Mouse (Mus musculus) hematopoietic stem cell, adult 5-6 weeks (primary cell): ENCODE results near the gene Nrcam. TPM values are rescaled to one million over a fixed set of nuclear protein-coding genes. Genes with fewer than 3 reads are reported as not detected.

Experiments used
- ATAC-seq, 2 experiments: fragments of 125-278 bp in 1 of 2; replicated peaks in 1 of 2; 2 replicates each; pipeline ENCODE4 v1.8.0; 2016 to 2017; ENCODE audit warnings: inconsistent platforms in 2 of 2, mild to moderate bottlenecking in 2 of 2, moderate number of reproducible peaks in 2 of 2, low read depth in 1 of 2, moderate TSS enrichment in 1 of 2; ENCODE audit not compliant: low FRiP score in 2 of 2, poor library complexity in 2 of 2, severe bottlenecking in 2 of 2, insufficient read depth in 1 of 2, low TSS enrichment in 1 of 2
- total RNA-seq: library from RNA; stranded (forward); fragments of 172-1452, 232-1000 nt; gene quantifications from 2 replicates; pipeline ENCODE4 v1.2.3, GENCODE M21; 2017

The Nrcam gene
- total RNA-seq, 1 experiment from 2014 or later = not detected

DNA sequence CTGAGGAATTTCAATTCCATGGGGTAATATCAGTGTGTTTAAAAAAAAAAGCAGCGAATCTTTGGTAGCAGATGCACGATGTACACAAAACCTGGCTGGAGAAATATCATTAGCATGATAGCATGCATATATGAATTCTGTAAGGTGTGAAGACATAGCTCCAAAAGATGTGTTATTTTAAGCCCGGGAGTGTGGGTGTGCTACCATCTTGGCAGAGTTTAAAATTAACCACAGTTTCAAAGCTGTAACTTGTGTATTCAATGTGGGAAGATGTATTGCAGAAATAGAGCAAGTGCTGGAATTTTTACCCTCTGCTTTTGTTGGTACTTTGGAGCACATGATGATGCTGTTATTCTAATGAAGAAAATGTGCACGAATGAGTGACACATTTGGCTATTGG, 81.1 kb downstream of the Nrcam start:
- no peak for ATAC-seq

DNA sequence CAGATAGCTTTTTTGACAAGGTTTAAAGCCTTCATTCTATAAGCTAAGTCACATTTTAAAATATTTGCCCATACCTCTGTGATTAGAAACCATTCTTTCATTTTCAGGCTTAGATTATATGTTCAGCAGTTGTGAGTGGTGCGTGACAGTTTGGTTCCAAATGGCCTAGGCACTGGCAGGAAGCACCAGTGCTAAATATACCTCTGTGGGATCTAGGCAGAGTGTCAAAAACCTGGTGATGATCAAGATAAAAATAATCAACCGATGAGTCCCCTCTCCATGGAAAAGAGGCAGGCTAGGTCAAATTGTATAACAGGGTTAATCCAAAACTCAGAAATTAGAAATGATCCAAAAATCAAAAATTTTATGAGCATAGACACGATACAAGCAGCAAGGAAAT, 82.3 kb downstream of the Nrcam start:
- no peak for ATAC-seq

DNA sequence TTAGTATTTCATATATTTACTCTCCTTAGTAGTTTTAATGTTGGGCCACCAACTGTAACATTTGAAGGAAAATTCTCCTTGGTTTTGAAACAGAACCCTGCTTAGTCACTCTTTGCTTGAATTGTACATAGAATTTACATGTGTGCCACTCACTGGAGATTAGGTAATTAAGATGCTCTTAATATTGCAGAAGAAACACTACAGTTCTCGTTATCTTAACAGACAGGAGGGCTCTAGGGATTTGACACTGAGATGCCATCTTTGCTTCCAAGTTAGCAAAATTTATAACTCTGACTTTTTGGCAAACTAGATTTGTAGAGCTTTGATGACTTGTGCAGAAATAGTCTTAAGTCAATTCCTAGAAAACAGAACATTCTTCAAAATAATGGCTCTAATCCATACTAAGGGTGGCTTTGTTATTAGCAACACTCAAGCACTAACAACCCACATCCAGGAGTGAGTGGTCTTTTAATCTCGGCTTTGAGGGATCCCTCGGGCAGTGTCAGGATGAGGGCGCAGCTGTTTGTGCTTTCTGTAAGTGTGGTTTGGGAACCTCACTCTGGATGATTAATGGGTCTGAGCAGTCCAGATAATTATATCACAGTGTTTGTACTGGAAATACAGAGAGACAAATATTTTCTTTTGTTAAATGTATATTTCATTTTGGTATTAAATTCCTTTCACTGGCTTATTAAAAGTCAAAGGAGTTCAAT, 93.6 kb downstream of the Nrcam start:
- no peak for ATAC-seq

DNA sequence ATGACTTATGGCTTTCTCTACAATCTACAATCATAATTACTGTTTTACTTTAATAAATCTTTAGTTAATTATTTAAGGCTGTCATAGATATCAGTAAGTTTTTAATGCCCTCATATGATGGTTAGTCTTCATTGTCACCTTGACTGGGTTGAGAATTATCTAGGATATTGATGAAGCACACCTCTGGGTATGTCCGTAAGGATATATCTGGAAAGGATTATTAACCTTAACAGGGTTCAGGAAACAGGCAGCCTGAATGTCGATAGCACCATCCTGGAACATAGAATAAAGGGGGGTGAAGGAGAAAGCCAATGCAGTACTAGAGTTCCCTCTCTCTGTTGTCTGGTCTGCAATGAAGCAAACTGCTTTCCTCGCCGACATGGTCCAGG, 94.2 kb downstream of the Nrcam start:
- ATAC-seq = no peak

DNA sequence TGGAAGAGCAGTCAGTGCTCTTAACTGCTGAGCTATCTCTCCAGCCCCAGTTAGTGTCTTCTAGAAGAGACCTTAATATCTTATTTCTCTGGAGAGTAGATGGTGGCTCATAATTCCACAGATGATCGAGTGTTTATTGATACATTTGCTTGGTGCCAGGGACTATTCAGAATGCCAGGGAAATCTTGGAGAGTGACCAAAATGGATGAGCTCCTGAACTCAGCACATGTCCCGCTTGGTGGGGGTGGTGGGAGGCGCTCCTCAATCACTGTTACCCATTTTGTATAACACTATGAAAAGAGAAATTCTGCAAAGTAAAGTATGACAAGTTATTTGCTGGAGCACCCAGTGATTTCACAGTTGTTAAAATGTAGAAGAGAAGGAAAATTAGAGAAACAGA, 95.3 kb downstream of the Nrcam start:
- ATAC-seq = no peak

DNA sequence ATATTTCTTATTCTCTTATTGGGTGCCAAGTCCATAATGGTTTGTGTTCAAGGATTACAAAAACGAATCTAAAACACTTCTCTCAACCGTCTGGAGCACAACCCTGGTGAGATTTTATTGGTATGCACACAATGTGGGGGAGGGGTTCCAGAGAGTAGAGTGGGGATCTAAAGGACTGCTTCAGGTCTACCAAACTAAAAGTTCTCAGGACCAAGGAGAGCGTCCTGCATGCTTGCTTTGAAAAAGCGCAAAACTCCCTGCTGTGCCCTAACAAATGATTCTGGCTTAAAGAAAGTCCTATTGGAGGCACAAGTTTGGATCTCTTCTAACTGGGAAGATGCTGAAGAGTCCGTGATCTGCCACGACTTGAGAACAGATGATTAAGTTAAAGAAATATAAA, 96.4 kb downstream of the Nrcam start:
- ATAC-seq = peak; percentile 25 to 27; a peak in 2 of 4 replicates

DNA sequence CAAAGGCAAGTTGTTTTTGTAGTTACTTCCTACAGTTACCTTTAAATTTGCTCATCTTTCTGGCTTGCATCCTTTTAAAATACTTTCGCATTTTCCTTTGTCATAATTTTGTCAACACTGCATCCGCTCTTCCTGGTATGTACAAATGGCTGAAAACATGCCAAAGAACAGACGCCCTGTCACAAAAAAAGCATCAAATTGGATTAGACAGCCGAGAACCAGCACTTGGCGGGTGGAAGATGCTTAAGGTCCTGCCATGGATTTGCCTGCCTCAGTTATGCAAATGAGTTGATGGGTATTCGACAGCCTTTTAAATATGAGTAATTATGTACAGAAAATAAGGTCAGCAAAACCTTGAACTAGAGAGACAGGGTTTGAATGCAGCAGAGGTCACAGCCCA, 101.7 kb downstream of the Nrcam start:
- ATAC-seq = no peak

DNA sequence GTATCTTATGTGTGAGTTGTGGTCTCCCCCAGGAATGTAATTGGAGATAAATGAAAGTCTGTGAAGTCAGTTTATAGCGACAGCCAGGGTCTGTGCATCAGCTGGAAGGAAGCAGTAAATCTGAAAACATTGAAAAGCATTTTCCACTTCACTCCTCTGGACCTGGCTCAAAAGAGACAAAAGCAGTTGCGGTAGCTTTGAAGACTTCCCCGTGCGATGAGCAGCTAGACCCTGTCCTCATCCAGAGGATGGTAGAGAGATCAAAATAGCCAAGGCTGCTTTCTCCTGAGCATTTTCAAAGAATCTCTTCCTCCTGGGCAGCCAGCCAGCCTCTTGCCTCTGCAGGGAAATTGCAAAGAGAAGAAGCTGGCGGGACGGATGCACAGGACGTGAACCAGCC, 102.3 kb downstream of the Nrcam start:
- no peak for ATAC-seq

GRCm38 (mm10) chr12:44432727-44433126, 104.0 kb downstream of the Nrcam start:
- ATAC-seq = no peak

GRCm38 (mm10) chr12:44437046-44437827, 108.6 kb downstream of the Nrcam start:
- ATAC-seq = no peak

DNA sequence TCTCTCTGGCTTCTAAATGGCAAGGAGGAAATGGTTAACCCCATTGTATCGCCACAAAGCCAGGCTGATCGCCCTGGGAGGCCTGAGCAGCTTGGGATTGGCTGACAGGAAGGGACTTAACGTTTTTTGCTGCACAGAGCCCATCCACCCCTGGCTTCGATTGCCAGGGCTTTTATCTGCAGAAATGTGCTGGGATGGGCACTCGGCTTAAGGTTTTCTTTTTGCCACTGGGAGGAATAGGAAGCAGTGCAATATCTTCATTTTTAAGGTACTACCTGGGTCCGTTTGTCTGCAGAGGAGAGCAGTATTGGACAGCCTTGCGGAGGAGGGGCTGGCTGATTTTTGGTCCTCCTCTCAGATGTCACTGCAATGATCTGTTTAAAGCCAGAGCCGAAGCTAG, 110.2 kb downstream of the Nrcam start:
- ATAC-seq = peak; percentile 70 to 76

DNA sequence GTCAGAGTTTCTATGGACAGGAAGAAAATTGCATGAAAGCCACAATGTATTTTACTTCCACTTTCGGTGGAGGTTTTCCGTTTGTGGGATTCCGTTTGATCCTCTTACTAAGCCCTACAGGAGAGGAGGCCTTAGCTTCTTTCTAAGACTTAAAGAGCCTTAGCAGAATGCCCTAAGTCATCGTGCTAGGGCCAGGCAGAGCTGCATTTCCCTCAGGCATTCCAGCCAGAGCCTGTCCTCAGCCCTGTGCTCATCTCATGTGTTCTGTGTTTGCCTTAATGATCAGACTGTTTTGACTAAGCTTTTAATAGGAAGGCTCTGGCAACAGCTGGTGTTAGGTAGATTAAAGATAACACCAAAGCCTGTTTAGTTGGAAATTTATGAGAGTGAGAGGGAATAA, 111.5 kb downstream of the Nrcam start:
- peak; percentile 82 to 91 for ATAC-seq

- ATAC-seq = no peak
These were observed 122.2 kb downstream of the Nrcam start for GRCm38 (mm10) chr12:44450930-44451329.

DNA sequence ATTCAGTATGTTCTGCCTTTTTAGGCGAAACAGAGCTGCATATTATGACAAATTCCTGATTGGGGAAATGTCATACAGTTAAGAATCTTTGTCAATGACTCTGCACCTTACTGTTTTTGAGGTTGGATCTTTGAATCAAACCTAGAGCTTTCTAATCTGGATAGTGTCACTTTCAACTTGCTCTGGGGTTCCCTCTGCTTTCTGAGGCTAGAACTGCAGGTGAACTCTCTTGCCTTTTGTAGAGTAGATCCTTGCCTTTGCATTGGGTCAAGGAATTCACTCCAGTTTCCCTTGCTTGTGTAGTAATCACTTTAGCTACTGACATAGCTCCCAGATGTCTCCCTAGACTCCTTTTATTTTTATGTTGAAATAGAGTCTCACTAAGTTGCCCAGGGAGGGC, 123.1 kb downstream of the Nrcam start:
- ATAC-seq = peak; percentile 75 to 84; a peak in 3 of 4 replicates

- ATAC-seq = no peak
These were observed 125.1 kb downstream of the Nrcam start for GRCm38 (mm10) chr12:44453791-44454190.

- no peak for ATAC-seq
These were observed 129.3 kb downstream of the Nrcam start for GRCm38 (mm10) chr12:44457961-44458360.

- no peak for ATAC-seq
These were observed 133.8 kb downstream of the Nrcam start for GRCm38 (mm10) chr12:44462436-44462835.

DNA sequence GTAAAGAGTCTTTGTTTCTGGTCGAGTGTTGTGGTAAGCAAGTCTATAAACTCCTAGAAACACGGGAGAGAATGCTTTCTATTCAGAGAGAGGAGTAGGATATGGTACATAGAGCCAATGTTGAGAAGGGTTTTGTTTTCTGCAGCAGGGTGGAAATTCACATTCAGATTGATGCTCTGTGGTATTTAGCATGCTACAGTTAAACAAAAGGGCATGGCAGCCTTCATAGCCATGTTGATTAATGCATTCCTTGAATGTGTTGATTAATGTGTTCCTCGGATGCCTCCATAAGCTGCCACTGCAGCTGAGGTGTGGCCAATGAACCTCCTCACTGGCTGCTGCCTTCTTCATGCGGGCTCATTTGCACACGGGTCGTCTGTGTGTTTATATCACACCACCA, 134.3 kb downstream of the Nrcam start:
- no peak for ATAC-seq

DNA sequence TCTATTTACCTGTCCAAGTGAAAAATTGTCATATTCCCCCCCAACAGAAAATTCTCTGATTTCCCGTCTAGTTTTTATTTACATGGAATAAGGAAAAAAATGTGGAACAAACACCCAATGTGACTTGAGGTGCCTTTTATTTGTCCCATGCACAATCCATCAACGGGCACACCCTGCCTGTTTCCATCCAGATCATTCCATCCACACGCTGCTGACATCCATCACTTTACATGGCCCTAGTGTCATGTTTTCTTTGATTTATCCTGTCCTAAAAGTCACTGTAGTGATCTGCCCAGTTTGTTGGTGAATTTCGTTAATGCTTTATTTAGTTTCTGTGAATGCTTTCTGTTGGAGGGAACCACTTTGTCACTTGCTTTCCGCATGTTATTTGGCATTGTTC, 142.4 kb downstream of the Nrcam start:
- no peak for ATAC-seq
